ENCODE assay signal across 8 mouse cellular contexts in the genomic region with DNA sequence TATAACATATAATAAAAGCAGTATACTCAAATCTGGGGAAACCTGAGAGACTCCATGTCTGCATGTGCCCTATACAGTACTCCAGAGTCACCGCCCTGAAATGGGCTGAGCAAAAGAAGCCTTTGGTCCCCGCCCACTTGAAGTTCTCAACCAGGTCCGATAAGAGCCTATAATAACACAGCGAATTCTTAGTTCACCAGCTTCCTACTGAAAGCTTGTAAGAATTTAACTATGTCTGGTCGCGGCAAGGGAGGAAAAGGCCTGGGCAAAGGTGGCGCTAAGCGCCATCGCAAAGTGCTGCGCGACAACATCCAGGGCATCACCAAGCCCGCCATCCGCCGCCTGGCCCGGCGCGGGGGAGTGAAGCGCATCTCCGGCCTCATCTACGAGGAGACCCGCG. TPM values are rescaled to one million over a fixed set of nuclear protein-coding genes. Genes with fewer than 3 reads are reported as not detected.
DNase-seq lines count a peak whose midpoint lies in the region; ATAC-seq and TF ChIP-seq lines count a peak whose summit lies in the region.

A gene (plus strand): TSS at position 224 of the 400 bp plus-strand sequence.

- H3K4me2 ChIP-seq in hindbrain, embryonic 12.5 days (replicated peaks) = peak within 1 kb of the TSS; percentile 57
- peak within 1 kb of the TSS; percentile 56 for H3K4me2 ChIP-seq in lung, postnatal 0 days (replicated peaks; ENCODE audit: low read depth, low read length)

- peak; percentile 80 for TF ChIP-seq EP300 in lung, postnatal 0 days (IDR thresholded peaks at IDR 0.05)

- peak within 1 kb of the TSS; percentile 36 for H3K4me3 ChIP-seq in hindbrain, embryonic 12.5 days
- peak within 1 kb of the TSS; percentile 31 for H3K4me3 ChIP-seq in lung, postnatal 0 days (ENCODE audit: low read depth, low read length)

- no peaks in the 10 kb centered on the region for H3K9me3 ChIP-seq in hindbrain, embryonic 12.5 days (replicated peaks)
- no peaks in the 10 kb centered on the region for H3K9me3 ChIP-seq in lung, postnatal 0 days (ENCODE audit: low read length)

- peak; percentile 74 for ATAC-seq in hindbrain, embryonic 12.5 days (ENCODE audit: low FRiP score)
- peak; percentile 71 for ATAC-seq in lung, postnatal 0 days

- peak; percentile 97 for DNase-seq in R1 (ENCODE audit: low read depth, low spot score)
- peak; percentile 91 for DNase-seq in cerebellum, adult 9-11 months
- peak; percentile 96 to 97 for DNase-seq in frontal cortex, adult 2 months (ENCODE audit: extremely low spot score in 1 of 2, low spot score in 1 of 2)
- DNase-seq in layer of hippocampus, postnatal 10 days (ENCODE audit: low spot score in 2 of 2) = peak; percentile 77 to 82
- peak; percentile 97 for DNase-seq in lung, postnatal 0 days (ENCODE audit: low spot score)
- DNase-seq in ovary, postnatal 36 days (ENCODE audit: low spot score) = peak; percentile 75
- DNase-seq in thymus, postnatal 25 days = peak; percentile 93

- no peaks in the 10 kb centered on the region for H3K27me3 ChIP-seq in hindbrain, embryonic 12.5 days
- no peaks in the 10 kb centered on the region for H3K27me3 ChIP-seq in lung, postnatal 0 days (replicated peaks; ENCODE audit: insufficient read depth, low read length)

- TF ChIP-seq CTCF in lung, postnatal 0 days (IDR thresholded peaks at IDR 0.05) = no peak

- under 1% methylated on average over 19 of the region's 22 CpGs for WGBS in hindbrain, embryonic 12.5 days
- under 1% methylated on average over 13 of the region's 22 CpGs for whole genome bisulfite sequencing in lung, postnatal 0 days

- H3K36me3 ChIP-seq in hindbrain, embryonic 12.5 days = no peaks in the 10 kb centered on the region
- H3K36me3 ChIP-seq in lung, postnatal 0 days (ENCODE audit: insufficient read depth, low read length) = no peaks in the 10 kb centered on the region

- peak within 1 kb of the TSS; percentile 54 for H3K9ac ChIP-seq in hindbrain, embryonic 12.5 days
- peak within 1 kb of the TSS; percentile 12; the same call in 1 of the 2 replicates for H3K9ac ChIP-seq in lung, postnatal 0 days (replicated peaks; ENCODE audit: low read depth)

- H3K27ac ChIP-seq in hindbrain, embryonic 12.5 days = peak within 1 kb of the TSS; percentile 85
- peak within 1 kb of the TSS; percentile 85 for H3K27ac ChIP-seq in lung, postnatal 0 days (ENCODE audit: low read length)

- H3K4me1 ChIP-seq in hindbrain, embryonic 12.5 days = peaks cover 16% of the 10 kb centered on the region
- peaks cover 4% of the 10 kb centered on the region; the same call in 1 of the 2 replicates for H3K4me1 ChIP-seq in lung, postnatal 0 days (ENCODE audit: insufficient read depth, low read depth, low read length)

RNA-seq across cellular contexts. Expression of the gene that starts here (rescaled TPM):
- polyA plus RNA-seq in frontal cortex, adult 2 months (2012; rRNA removed) = 2.9 and 4.5 TPM in 2 replicates
- polyA plus RNA-seq in hindbrain, embryonic 12.5 days (2016; fragmentation: Nextera tagmentation; extraction: Ambion mirVana) = 5.0 and 5.5 TPM in 2 replicates
- total RNA-seq in layer of hippocampus, postnatal 10 days (2021) = 10 to 100 TPM; 80.9 to 84.6 TPM
- polyA plus RNA-seq in lung, postnatal 0 days (2015; fragmentation: Nextera tagmentation; extraction: Ambion mirVana) = 0.57 and 0.73 TPM in 2 replicates

Comparison
In these comparisons a context has a peak if more than half of its experiments do, and no peak if none do; other contexts are left out.
1. Peak in every context shown above with its lines: DNase-seq, ATAC-seq, H3K4me3 ChIP-seq and H3K27ac ChIP-seq.
2. Peak in DNase-seq, ATAC-seq, H3K4me3 ChIP-seq, H3K27ac ChIP-seq, H3K9ac ChIP-seq and H3K4me2 ChIP-seq in lung, postnatal 0 days; RNA of the gene not detected or under 1 TPM.